31 mouse cellular contexts compared by ENCODE assay signal in the genomic region with DNA sequence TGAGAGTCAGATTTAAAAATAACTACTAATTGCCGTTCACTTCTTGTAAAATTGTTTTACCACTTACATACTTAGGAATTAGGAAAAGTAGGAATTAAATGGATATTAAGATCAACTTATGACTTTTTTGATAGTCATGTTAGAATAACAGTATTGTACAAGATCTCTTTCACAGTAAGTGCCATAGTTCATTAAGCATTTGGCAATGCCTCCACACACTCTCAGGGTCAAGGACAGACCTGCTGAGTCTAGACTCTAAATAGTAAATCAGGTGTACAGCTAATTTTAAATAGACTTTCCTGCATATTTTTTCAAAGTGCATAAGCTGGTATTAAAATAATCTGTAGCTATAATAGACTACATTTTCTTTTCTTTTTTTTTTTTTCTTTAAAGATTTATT. TPM values are rescaled to one million over a fixed set of nuclear protein-coding genes. Genes with fewer than 3 reads are reported as not detected.
DNase-seq lines count a peak whose midpoint lies in the region; ATAC-seq and TF ChIP-seq lines count a peak whose summit lies in the region.
"Had no signal": no experiment of that assay in that cellular context is flagged by ENCODE, and none has a peak within 500 bp of the region (broad histone marks: within the 10 kb centered on the region; RNA-seq: fewer than 3 reads in every experiment).

No protein-coding gene starts in this region.

- no peaks in the 10 kb centered on the region for H3K27me3 ChIP-seq in heart, postnatal 0 days (ENCODE audit: control insufficient read depth, insufficient read depth, low read length)
- H3K27me3 ChIP-seq in heart, embryonic 12.5 days (replicated peaks) = no peaks in the 10 kb centered on the region
- no peaks in the 10 kb centered on the region for H3K27me3 ChIP-seq in kidney, embryonic 14.5 days (ENCODE audit: control insufficient read depth, insufficient read depth, low read length)
- H3K27me3 ChIP-seq: hindbrain, embryonic 12.5 days; limb, embryonic 15.5 days; midbrain, embryonic 12.5 days; neural tube, embryonic 15.5 days had no signal

- no peak for ATAC-seq in heart, postnatal 0 days (ENCODE audit: insufficient read depth, low read depth)
- ATAC-seq in heart, embryonic 12.5 days (ENCODE audit: insufficient number of reproducible peaks, low FRiP score) = no peak
- ATAC-seq in kidney, embryonic 14.5 days (ENCODE audit: low FRiP score, low TSS enrichment) = no peak
- ATAC-seq: CD4-positive, CD25-positive, alpha-beta regulatory T cell, adult 4 months; forebrain, embryonic 16.5 days had no signal

- TF ChIP-seq EP300 in heart, postnatal 0 days (IDR thresholded peaks at IDR 0.05; ENCODE audit: low read depth) = no peak

- DNase-seq in heart, adult 11 months = peak; percentile 56
- DNase-seq in heart, postnatal 25 days (ENCODE audit: low spot score) = no peak
- DNase-seq in heart, postnatal 0 days (ENCODE audit: low spot score) = peak; percentile 57
- peak; percentile 36 for DNase-seq in kidney, postnatal 14 days
- no peak for DNase-seq in spleen, adult 12 weeks (ENCODE audit: low spot score)
- DNase-seq: cerebellum, adult 18-20 months; cerebellum, postnatal 14 days; gastrocnemius, postnatal 14 days; left cerebral cortex, postnatal 4 days; lung, adult 2 months; right cerebral cortex, adult 18-20 months; right cerebral cortex, postnatal 4 days; thymus, adult 18-20 months; thymus, postnatal 36 days had no signal

- peak overlapping the region; percentile 21 for H3K4me3 ChIP-seq in heart, postnatal 0 days (ENCODE audit: low read depth, low read length)
- no peak overlapping the region for H3K4me3 ChIP-seq in heart, embryonic 12.5 days
- H3K4me3 ChIP-seq in kidney, embryonic 14.5 days (ENCODE audit: low read length) = no peak overlapping the region
- no peak overlapping the region for H3K4me3 ChIP-seq in brown adipose tissue, adult 24 weeks (ENCODE audit: insufficient read depth, low read depth, low read length)
- H3K4me3 ChIP-seq: forebrain, embryonic 10.5 days; hindbrain, embryonic 12.5 days; limb, embryonic 15.5 days; midbrain, embryonic 12.5 days; neural tube, embryonic 15.5 days had no signal

- peaks cover 10% of the 10 kb centered on the region for H3K4me1 ChIP-seq in heart, postnatal 0 days (ENCODE audit: control insufficient read depth, insufficient read depth)
- peaks cover 22% of the 10 kb centered on the region for H3K4me1 ChIP-seq in heart, embryonic 12.5 days (replicated peaks)
- peaks cover 7% of the 10 kb centered on the region; the same call in 1 of the 2 replicates for H3K4me1 ChIP-seq in kidney, embryonic 14.5 days (ENCODE audit: control insufficient read depth, insufficient read depth, low read length)
- peaks cover 13% of the 10 kb centered on the region; the same call in 1 of the 2 replicates for H3K4me1 ChIP-seq in brown adipose tissue, adult 24 weeks (ENCODE audit: control insufficient read depth, insufficient read depth, insufficient read length, low read length)

- peak overlapping the region; percentile 49 for H3K4me2 ChIP-seq in heart, postnatal 0 days (ENCODE audit: low read depth, low read length)
- no peak overlapping the region for H3K4me2 ChIP-seq in heart, embryonic 12.5 days
- H3K4me2 ChIP-seq in kidney, embryonic 14.5 days (replicated peaks; ENCODE audit: low read depth, low read length) = no peak overlapping the region
- H3K4me2 ChIP-seq: hindbrain, embryonic 12.5 days; limb, embryonic 15.5 days; midbrain, embryonic 12.5 days; neural tube, embryonic 15.5 days had no signal

- peak overlapping the region; percentile 88 for H3K27ac ChIP-seq in heart, postnatal 0 days (ENCODE audit: low read depth)
- H3K27ac ChIP-seq in heart, embryonic 12.5 days (ENCODE audit: poor library complexity, severe bottlenecking) = no peak overlapping the region
- no peak overlapping the region for H3K27ac ChIP-seq in kidney, embryonic 14.5 days (ENCODE audit: low read depth, low read length)
- H3K27ac ChIP-seq in brown adipose tissue, adult 24 weeks (replicated peaks; ENCODE audit: low read depth, low read length) = peak overlapping the region; percentile 66
- H3K27ac ChIP-seq: forebrain, embryonic 10.5 days; hindbrain, embryonic 12.5 days; limb, embryonic 15.5 days; midbrain, embryonic 12.5 days; neural tube, embryonic 15.5 days had no signal

- TF ChIP-seq CTCF in heart, postnatal 0 days (IDR thresholded peaks at IDR 0.05; ENCODE audit: low read depth) = no peak

- H3K9me3 ChIP-seq in heart, postnatal 0 days (replicated peaks; ENCODE audit: control insufficient read depth, low read length) = no peaks in the 10 kb centered on the region
- no peaks in the 10 kb centered on the region for H3K9me3 ChIP-seq in heart, embryonic 12.5 days (replicated peaks)
- no peaks in the 10 kb centered on the region for H3K9me3 ChIP-seq in kidney, embryonic 14.5 days (ENCODE audit: control insufficient read depth, low read length)
- H3K9me3 ChIP-seq: forebrain, embryonic 10.5 days; hindbrain, embryonic 12.5 days; limb, embryonic 15.5 days; midbrain, embryonic 12.5 days; neural tube, embryonic 15.5 days had no signal

- H3K36me3 ChIP-seq in heart, postnatal 0 days (replicated peaks; ENCODE audit: control insufficient read depth, insufficient read depth, low read length) = peaks cover 14% of the 10 kb centered on the region
- H3K36me3 ChIP-seq in heart, embryonic 12.5 days = 0 out of 2 replicates have a peak, but pooled peaks cover 7% of the 10 kb centered on the region
- no peaks in the 10 kb centered on the region for H3K36me3 ChIP-seq in kidney, embryonic 14.5 days (ENCODE audit: control insufficient read depth, insufficient read depth, low read length)
- H3K36me3 ChIP-seq: hindbrain, embryonic 12.5 days; midbrain, embryonic 12.5 days; neural tube, embryonic 15.5 days had no signal

- H3K9ac ChIP-seq in heart, postnatal 0 days (replicated peaks; ENCODE audit: low read depth, low read length) = no peak overlapping the region
- H3K9ac ChIP-seq in heart, embryonic 12.5 days = no peak overlapping the region
- H3K9ac ChIP-seq in kidney, embryonic 14.5 days (ENCODE audit: low read depth, low read length) = no peak overlapping the region
- H3K9ac ChIP-seq: hindbrain, embryonic 12.5 days; limb, embryonic 15.5 days; midbrain, embryonic 12.5 days; neural tube, embryonic 15.5 days had no signal

- intact Hi-C loops in heart, postnatal 25 days (cut with DNase I) = no loop called here

- 33% methylated on average over 1 of the region's 1 CpGs for WGBS in heart, postnatal 0 days
- 90% methylated on average over 1 of the region's 1 CpGs for WGBS in heart, embryonic 12.5 days
- WGBS in kidney, embryonic 14.5 days = 84% methylated on average over 1 of the region's 1 CpGs

RNA-seq across cellular contexts. Expression of a gene that starts 2.5 kb away (rescaled TPM):
- 1,000 to 10,000 TPM; 1,064 to 1,096 TPM for total RNA-seq in heart, postnatal 25 days (2021)
- total RNA-seq in heart, postnatal 0 days (2014; rRNA removed; ENCODE audit: low replicate concordance) = 368 and 497 TPM in 2 replicates
- polyA plus RNA-seq in heart, postnatal 0 days (2015; fragmentation: Nextera tagmentation; extraction: Ambion mirVana) = 722 and 748 TPM in 2 replicates
- 237 and 239 TPM in 2 replicates for polyA plus RNA-seq in heart, embryonic 12.5 days (2016; fragmentation: Nextera tagmentation; extraction: Ambion mirVana)
- 93.4 and 119 TPM in 2 replicates for polyA plus RNA-seq in kidney, embryonic 14.5 days (2014; fragmentation: Nextera tagmentation; extraction: Ambion mirVana)
- polyA plus RNA-seq in brown adipose tissue, adult 24 weeks (2012; ENCODE audit: insufficient read depth, insufficient read length, missing spikeins) = 1,889 and 2,102 TPM in 2 replicates

RNA-seq across cellular contexts. Expression of a gene that starts 2.6 kb away (rescaled TPM):
- 1,000 to 10,000 TPM; 1,651 to 1,795 TPM for total RNA-seq in heart, postnatal 25 days (2021)
- 669 and 1,098 TPM in 2 replicates for total RNA-seq in heart, postnatal 0 days (2014; rRNA removed; ENCODE audit: low replicate concordance)
- 1,207 and 1,270 TPM in 2 replicates for polyA plus RNA-seq in heart, postnatal 0 days (2015; fragmentation: Nextera tagmentation; extraction: Ambion mirVana)
- polyA plus RNA-seq in heart, embryonic 12.5 days (2016; fragmentation: Nextera tagmentation; extraction: Ambion mirVana) = 307 and 321 TPM in 2 replicates
- polyA plus RNA-seq in kidney, embryonic 14.5 days (2014; fragmentation: Nextera tagmentation; extraction: Ambion mirVana) = 129 and 149 TPM in 2 replicates
- polyA plus RNA-seq in brown adipose tissue, adult 24 weeks (2012; ENCODE audit: insufficient read depth, insufficient read length, missing spikeins) = 4,023 and 4,386 TPM in 2 replicates

RNA-seq across cellular contexts. Expression of a gene that starts 46.5 kb away (rescaled TPM):
- total RNA-seq in heart, postnatal 25 days (2021) = not detected
- total RNA-seq in heart, postnatal 0 days (2014; rRNA removed; ENCODE audit: low replicate concordance) = not detected in 2 replicates
- not detected in 2 replicates for polyA plus RNA-seq in heart, postnatal 0 days (2015; fragmentation: Nextera tagmentation; extraction: Ambion mirVana)
- not detected in 2 replicates for polyA plus RNA-seq in heart, embryonic 12.5 days (2016; fragmentation: Nextera tagmentation; extraction: Ambion mirVana)
- not detected in 2 replicates for polyA plus RNA-seq in kidney, embryonic 14.5 days (2014; fragmentation: Nextera tagmentation; extraction: Ambion mirVana)
- polyA plus RNA-seq in brown adipose tissue, adult 24 weeks (2012; ENCODE audit: insufficient read depth, insufficient read length, missing spikeins) = not detected in 2 replicates
- total RNA-seq: adrenal gland, postnatal 36 days; gastrocnemius, postnatal 14 days; megakaryocyte, adult 5-6 weeks had no signal
- polyA plus RNA-seq: CD4-positive, CD25-positive, alpha-beta regulatory T cell, adult 4 months; limb, embryonic 15.5 days; lung, adult 2 months; stomach, embryonic 16.5 days had no signal

RNA-seq across cellular contexts. Expression of a gene that starts 47.5 kb away (rescaled TPM):
- under 1 TPM; 0.05 to 0.11 TPM for total RNA-seq in heart, postnatal 25 days (2021)
- total RNA-seq in heart, postnatal 0 days (2014; rRNA removed; ENCODE audit: low replicate concordance) = 0.70 TPM in 1 of 2 replicates, not detected in the other
- 0.12 and 0.14 TPM in 2 replicates for polyA plus RNA-seq in heart, postnatal 0 days (2015; fragmentation: Nextera tagmentation; extraction: Ambion mirVana)
- 0.40 and 0.51 TPM in 2 replicates for polyA plus RNA-seq in heart, embryonic 12.5 days (2016; fragmentation: Nextera tagmentation; extraction: Ambion mirVana)
- 0.61 and 0.80 TPM in 2 replicates for polyA plus RNA-seq in kidney, embryonic 14.5 days (2014; fragmentation: Nextera tagmentation; extraction: Ambion mirVana)
- polyA plus RNA-seq in brown adipose tissue, adult 24 weeks (2012; ENCODE audit: insufficient read depth, insufficient read length, missing spikeins) = not detected in 2 replicates
- total RNA-seq: adrenal gland, postnatal 36 days; megakaryocyte, adult 5-6 weeks had no signal
- polyA plus RNA-seq: CD4-positive, CD25-positive, alpha-beta regulatory T cell, adult 4 months had no signal

RNA-seq across cellular contexts. Expression of a gene that starts 53.1 kb away (rescaled TPM):
- under 1 TPM; 0.08 to 0.11 TPM for total RNA-seq in heart, postnatal 25 days (2021)
- 0.08 and 0.43 TPM in 2 replicates for total RNA-seq in heart, postnatal 0 days (2014; rRNA removed; ENCODE audit: low replicate concordance)
- polyA plus RNA-seq in heart, postnatal 0 days (2015; fragmentation: Nextera tagmentation; extraction: Ambion mirVana) = 0.23 and 0.60 TPM in 2 replicates
- polyA plus RNA-seq in heart, embryonic 12.5 days (2016; fragmentation: Nextera tagmentation; extraction: Ambion mirVana) = 0.37 TPM in 1 of 2 replicates, not detected in the other
- 0.28 TPM in 1 of 2 replicates, not detected in the other for polyA plus RNA-seq in kidney, embryonic 14.5 days (2014; fragmentation: Nextera tagmentation; extraction: Ambion mirVana)
- not detected in 2 replicates for polyA plus RNA-seq in brown adipose tissue, adult 24 weeks (2012; ENCODE audit: insufficient read depth, insufficient read length, missing spikeins)
- total RNA-seq: adrenal gland, postnatal 36 days; gastrocnemius, postnatal 14 days; layer of hippocampus, adult 18-20 months; layer of hippocampus, postnatal 14 days; left cerebral cortex, adult 8-10 months; left cerebral cortex, postnatal 4 days; megakaryocyte, adult 5-6 weeks had no signal
- polyA plus RNA-seq: CD4-positive, CD25-positive, alpha-beta regulatory T cell, adult 4 months; embryonic facial prominence, embryonic 11.5 days; forebrain, embryonic 10.5 days; forebrain, embryonic 16.5 days; hindbrain, embryonic 12.5 days; midbrain, embryonic 12.5 days; neural tube, embryonic 15.5 days had no signal

Comparison
In these comparisons a context has a peak if more than half of its experiments do, and no peak if none do; other contexts are left out.
1. DNase-seq: peak in heart, adult 11 months (single experiment), heart, postnatal 0 days (single experiment) and kidney, postnatal 14 days (single experiment); none in heart, postnatal 25 days (single experiment) and spleen, adult 12 weeks (single experiment).
2. H3K27ac ChIP-seq: peak in heart, postnatal 0 days (single experiment) and brown adipose tissue, adult 24 weeks (single experiment); none in heart, embryonic 12.5 days (single experiment) and kidney, embryonic 14.5 days (single experiment).